Mouse (Mus musculus): ENCODE data around the gene Fam20b.

Fam20b gene

DNA sequence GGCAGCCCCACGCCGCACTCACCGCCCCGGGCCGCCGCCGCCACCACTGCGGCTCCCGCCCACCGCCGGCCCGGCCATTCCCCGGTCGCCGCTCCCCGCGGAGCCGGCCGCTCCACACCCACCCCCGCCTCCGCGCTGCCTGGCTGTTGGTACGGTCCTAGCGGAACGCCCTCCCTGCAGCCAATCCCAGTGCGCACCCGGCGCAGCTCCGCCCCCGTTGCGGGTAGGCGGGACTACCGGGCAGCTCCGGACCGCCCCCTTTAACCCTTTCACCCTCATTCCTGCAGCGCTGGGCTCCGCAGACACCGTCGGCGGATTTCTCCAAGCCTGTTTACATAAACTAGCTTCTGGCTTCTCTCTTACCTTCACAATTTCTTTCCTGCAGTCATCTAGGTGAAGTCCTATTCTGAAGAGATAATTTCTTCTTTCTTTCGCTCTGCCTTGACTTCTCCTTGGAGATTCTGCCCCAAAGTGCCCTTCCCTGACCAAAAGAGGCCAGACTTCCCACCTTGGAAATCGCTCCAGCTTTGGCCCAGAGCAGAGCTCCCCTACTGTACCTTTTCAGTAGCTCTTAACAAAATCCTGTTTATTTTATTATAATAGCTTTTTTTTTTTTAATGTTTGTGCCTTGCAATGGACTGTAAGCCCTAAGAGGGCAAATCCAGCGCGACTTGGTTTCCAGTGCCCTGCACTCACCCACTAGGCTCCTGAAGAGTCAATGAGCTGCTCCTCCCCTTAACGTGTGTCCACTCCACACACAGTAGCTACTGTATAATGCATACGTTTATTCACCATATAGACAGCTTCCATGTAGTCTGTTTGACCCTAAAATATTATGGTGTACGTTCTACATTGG lies at the start of gene Fam20b:
Gene Fam20b, minus strand, starts transcription at position 137 of the 856 bp plus-strand sequence.
- ATAC-seq (ENCODE audit: low TSS enrichment) = peak; percentile 94

DNA sequence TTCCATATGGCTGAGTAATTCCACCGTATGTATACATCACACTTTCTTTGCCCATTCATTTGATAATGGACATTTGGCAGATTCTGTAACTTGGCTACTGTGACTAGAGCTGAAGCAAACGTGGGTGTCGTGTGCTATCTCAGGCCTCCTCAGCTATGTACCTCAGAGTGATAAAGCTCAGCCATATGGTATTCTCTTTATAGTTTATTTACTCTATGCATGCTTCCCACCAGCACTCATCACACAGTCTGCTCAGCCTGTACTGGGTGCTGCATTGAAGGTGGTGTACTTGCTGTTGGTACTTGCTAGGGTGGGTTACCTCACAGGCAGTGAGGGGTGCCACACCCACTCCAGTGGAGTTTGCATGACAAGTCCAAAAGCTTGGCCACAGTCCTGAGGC lies 46.4 kb upstream of the Fam20b start:
- ATAC-seq (ENCODE audit: low TSS enrichment) = peak; percentile 99

DNA sequence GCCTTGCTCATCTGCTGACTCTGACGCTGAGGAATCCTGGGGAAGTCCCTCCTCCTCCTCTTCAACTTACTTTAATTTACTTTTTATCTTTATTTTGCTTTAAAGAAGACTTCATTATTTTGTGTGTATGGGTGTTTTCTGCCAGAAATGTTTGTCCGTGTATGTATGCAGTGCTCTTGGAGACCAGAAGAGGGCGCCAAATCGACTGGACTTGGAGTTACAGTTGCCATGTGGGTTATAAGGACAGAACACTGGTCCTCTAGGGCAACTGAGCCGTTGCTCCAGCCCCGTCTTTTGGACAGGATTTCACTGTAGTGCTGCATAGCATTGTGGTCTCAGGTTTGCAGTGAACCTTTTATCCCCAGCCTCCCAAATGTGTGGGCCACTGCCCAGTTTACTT lies 45.7 kb upstream of the Fam20b start:
- no peak for ATAC-seq (ENCODE audit: low TSS enrichment)

DNA sequence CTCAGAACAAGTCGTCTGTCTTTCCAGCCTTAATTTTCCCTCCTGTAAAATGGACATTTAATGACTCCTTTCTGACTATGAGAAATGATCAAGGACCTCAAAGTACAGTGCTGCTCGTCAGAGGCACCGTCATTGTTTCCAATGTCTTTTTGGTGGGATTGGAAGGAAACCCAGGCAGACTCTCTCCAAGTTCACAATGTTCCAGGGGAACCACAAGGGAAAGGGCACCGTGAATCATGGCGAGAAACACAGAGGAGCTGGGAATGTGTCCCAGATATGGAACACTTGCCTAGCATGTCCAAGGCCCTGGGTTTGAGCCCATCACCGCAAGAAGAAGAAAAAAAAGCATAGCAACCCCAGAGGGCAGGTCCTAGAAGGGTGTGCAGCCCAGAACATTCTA lies 44.4 kb upstream of the Fam20b start:
- no peak for ATAC-seq (ENCODE audit: low TSS enrichment)

DNA sequence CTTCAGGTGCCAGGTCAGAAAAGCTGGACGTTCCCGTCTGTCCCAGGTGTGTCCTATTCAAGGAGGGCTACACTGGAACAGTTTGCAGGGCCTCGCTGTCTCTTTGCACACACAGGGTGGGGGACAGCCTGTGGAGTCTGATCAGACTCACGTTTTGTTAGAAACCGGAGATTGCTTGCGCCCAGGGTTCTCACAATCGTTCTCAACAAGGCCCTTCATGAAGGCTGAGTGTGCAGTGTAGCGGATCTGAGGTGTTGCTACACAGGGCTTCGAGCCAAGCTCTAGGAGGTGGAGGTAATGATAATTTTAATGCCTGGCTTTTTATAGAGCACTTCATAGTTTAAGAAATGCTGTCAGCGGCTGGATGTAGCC lies 42.5 kb upstream of the Fam20b start:
- ATAC-seq (ENCODE audit: low TSS enrichment) = no peak

DNA sequence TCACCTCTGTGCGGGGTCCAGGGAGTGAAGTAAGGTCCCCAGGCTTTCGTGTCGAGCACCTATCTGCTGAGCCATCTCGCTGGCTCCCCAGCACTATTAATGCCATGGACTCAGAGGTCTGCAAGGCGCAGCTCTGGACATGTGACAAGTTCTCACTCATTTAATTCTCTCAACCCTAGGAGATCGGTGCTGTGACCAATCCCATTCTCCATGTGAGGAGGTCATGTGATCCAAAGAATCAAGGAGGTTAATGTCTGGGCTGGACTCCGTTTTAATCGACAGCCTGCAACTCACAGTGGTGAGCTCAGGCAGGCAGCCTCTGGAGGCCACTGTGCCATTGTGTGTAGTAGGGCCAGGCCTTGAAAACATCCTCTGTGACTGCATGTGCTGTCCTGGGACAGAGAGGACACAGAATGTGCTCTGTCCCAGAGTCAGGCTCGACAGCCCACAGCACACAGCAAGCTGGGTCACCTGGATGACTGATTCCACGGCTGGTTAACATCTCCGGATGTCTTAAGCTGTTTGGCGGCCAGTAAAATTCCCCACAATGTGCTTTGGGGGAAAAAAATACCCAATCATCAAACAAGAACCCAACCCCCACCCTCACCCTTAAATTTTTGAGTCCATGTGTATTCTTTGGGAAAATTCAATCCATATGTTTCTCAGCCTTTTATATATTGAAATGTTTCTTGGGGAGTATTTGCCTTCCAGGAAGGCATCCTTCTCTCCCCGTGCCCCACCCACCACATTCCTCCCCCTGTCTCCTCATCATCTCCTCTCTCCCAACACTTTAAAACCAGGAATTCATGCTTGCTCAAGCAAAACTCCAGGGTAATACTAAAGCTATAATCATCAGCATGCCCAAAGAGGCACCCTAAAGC lies 41.9 kb upstream of the Fam20b start:
- ATAC-seq (ENCODE audit: low TSS enrichment) = no peak

DNA sequence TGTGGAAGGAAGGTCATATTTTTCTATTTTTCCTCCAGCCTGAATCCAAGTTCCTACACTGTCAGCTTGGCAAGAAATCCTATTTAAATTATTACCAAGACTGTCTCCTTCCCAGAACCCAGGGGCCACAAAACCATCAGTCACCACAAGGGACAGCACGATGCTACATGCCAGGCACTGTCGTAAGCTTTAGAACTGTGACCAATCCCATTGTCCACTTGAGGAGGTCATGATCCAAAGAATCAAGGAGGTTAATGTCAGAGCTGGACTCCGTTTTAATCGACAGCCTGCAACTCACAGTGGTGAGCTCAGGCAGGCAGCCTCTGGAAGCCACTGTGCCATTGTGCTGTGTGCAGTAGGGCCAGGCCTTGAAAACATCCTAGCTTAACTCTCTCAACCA lies 39.4 kb upstream of the Fam20b start:
- no peak for ATAC-seq (ENCODE audit: low TSS enrichment)

DNA sequence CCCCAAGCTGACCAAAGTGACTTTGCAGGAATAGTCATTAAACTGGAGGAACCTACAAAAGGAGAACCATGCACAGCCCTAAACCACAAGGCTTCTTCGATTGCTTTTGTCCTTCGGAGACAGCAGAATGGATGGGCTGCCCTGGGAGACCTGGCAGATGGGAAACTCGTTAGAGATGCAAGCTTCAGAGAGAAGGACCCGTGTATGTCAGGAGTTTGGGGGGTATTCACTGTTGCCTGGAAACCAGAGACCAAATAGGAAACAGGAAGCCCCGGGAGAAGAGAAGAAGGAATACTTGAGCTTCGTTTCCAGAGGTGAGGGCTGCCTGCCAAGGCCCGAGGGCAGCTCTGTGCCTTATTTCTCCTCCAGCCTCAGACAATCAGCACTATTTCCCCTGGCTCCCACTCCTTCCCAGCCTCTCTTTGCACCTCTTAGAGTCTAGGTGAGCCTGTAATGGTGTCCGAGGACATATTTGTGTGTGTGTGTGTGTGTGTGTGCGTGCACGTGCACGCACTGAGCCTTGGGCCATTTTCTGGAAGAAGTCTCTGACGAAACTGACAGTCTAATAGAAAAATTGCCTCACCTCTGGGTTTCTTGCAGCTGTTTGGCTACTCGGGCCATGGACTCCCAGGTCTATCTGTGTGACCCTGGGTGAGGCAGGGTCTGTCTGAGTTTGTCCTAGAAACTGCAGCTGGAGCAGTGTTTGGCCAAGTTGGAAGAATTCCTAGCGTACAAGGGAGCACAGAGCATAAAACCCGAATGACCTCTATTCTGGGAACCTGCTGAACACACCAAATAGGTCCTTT lies 35.9 kb upstream of the Fam20b start:
- no peak for ATAC-seq (ENCODE audit: low TSS enrichment)

DNA sequence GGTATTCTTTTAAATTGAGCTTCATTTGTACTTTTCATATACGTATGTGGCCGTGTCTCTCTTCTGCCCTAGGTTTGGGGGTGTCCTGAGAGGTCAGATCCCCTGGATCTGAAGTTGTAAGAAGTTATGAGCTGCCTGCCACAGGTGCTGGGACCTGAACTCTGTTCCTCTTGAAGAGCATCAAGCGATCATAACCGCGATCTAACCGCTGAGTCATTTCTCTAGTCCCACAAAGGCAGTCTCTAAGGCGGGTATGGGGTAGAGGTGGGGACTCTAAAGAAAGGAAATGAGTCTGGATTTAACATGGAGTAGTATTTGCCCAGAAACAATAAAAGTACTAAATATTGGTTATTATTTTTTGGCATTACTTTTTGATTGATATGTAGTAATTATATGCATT lies 34.1 kb upstream of the Fam20b start:
- ATAC-seq (ENCODE audit: low TSS enrichment) = no peak

DNA sequence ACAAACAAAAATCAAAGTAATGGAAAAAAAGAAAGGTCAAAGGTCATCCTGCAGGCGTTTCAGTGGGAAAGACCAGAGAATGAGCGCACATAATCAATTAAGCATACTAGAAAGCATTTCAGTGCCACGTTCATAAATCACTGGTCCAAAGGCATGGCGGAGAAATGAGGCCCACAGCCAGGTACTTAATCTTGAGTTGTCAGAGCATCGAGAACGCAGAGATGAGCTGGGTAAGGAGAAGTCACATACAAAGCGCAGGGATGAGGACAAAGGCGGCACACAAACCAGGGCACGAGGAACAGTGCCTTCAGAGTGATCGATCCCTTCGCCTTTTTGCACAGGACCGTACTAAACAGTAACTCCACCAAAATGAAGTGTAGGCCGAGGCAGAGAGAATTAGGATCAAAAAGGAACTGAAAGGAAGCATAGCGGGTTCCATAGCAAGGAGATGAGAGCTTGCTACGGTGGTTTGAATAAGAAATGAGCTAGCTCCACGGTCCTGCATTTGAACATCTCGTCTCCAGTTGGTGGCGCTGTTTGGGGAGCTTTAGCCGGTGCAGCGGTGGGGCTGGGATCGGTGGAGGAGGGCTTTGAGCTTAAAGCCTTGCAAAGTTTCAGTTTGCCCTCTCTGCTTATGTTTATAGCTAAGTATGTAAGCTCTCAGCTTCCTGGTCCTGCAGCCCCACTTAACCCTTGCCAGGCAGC lies 33.3 kb upstream of the Fam20b start:
- ATAC-seq (ENCODE audit: low TSS enrichment) = peak; percentile 94

DNA sequence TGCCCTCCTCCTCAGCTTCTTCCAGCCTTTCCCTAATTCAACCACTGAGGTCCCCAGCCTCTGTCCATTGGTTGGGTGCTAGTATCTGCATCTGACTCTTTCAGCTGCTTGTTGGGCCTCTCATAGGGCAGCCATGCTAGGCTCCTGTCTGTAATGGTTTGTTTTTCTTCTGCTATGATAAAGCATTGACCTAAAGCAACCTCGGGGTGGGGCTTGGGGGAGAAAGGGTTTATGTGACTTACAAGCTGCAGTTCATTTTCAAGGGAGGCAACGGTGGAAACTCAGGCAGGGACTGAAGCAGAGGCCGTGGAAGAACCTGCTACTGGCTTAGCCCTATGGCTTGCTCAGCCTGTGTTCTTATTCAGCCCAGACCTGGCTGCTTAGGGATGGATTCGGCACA lies 31.4 kb upstream of the Fam20b start:
- ATAC-seq (ENCODE audit: low TSS enrichment) = no peak

DNA sequence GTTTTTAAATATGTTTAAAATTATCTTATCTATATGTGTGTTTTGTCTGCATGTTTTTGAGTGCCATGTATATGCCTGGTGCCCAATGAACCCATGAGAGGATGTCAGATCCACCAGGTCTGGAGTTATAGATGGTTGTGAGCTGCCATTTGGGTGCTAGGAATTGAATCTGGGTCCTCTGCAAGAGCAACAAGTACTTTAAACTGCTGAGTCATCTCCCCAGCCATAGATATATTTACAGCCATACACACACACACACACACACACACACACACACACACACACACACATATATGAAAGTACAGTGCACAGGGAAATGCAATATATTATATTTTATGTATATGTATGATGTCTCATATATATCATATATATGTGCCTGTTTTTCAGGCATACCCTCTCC lies 30.2 kb upstream of the Fam20b start:
- no peak for ATAC-seq (ENCODE audit: low TSS enrichment)

DNA sequence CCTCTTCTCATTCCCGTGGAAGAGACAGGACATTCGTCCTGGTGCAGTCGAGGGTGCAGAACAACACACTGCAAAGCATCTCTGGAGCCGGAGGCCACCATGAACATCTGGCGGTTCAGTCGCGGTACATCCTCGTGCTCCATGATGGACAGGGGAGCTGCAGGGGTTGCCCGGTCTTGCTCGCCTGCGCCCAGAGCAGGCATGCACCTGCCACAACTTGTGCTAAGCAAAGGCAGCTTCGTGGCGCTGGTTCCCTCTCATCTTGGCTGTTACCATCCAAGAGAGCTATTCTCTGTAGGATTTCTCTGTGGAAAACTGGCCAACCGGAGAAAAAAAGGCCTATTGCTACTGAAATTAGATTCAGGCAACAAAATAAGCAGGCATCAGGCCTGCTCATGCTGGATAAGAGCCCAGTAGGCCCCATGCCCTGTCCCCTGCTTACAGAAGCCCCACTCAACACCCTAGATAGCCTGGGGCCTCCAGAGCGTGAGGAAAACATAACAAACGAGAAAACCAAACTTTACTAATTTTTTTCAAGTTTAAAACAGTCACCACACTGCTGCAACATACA lies 29.6 kb upstream of the Fam20b start:
- ATAC-seq (ENCODE audit: low TSS enrichment) = no peak

DNA sequence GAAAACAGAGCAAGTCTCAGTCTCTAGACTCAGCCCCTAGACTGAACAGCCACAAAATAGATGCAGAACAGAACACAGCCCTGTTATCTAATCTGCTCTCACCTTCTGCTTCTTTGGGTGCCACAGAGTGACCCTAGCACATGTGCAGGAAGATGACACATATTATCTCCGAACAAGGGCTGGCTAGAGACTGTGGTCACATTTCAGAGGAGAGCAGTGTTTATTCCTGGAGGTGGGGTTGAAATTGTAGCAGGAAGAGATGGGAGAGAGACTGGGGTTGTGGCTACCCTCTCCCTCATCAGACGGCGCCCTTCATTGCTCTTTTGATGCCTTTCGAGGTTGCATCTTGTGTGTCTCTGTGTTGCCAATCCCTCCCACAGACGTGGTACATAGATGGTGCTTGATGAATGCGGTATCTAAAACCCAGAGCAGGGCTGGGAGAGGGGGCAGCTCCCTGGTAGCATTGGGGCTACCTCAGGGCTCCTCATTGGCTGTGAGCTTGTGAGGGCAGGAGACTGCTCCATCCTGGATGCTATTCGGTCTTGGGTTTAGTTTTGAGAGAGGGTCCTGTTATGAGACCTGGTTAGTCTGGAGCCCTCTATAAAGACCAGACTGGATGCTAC lies 26.4 kb upstream of the Fam20b start:
- no peak for ATAC-seq (ENCODE audit: low TSS enrichment)

DNA sequence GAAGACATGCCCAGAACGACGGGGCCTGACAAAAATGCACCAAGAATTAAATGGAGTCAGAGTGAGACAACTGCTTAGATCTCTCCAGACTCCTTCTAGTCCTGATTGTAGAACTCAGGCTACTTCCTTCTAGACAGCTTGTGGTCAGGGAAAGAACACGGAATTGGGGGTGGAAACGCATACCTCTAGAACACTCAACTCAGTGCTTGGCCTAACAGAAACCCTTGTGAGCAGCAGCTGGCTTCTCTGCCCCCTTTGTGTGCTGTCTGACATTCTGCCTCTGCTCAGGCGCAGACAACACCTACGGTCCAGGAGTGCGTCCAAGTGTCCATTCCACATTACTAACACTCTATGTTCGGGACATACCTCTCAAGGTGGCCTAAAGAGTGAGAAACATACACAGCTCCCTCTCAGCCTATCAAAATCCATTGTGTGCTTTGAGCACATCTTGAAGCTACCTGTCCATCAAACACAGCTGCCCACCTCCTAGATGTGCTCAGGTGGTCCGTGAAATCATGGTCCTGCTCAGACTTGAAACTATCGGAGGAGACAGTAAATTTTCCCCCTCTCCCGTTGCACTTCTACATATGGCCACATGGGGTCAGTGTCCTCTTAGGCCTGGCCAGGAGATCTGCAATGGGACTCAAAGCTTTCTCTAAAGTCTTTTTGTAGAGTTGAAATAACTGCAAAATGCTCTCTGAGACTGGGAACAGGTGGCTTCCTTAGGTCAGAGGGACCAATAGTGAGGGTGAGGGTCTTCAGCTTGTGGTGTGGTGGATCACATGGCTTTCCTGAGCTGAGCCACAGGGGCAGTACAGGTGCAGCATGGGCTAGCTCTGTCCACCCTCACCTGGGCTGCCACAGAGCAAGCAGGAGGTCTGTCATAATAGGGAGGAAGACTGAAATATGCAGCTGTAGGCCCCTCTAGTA lies 22.9 kb upstream of the Fam20b start:
- peak; percentile 85 for ATAC-seq (ENCODE audit: low TSS enrichment)

DNA sequence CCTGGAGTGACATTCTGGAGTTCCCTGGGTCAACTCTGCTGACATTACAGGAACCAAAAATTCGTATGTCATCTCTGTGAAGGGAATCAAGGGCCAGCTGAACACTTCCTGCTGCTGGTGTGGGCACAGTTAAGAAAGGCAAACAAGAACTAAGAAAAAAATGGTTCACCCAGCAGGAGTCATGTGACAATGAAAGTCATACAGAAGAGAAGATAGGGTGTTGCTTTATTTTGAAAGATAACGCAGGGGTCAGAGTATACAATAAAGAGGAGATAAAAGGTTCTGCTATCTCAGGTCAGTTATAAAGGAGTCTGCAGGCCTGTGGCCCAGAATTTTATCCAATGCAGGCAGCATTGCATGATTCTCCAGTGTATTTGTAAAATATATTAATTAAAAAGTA lies 16.9 kb upstream of the Fam20b start:
- ATAC-seq (ENCODE audit: low TSS enrichment) = no peak

DNA sequence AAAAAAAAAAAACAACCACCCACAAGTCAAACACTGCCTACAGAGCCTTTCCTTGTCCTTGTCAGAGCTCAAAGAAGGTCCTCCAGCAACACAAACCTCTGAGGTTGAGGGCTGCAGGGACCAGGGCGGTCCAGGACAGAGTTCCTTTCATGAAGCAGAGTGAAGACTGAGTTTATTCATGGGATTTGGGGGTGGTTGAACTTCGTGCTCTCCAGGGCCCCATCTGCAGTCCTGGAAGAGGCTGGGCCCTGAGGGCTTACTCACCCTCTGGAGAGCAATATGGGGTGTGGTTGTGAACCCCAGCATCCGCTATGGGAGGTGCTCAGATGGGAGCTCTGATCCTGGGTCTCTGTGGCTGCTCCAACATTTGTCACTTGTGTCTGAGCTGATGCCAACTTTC lies 15.1 kb upstream of the Fam20b start:
- no peak for ATAC-seq (ENCODE audit: low TSS enrichment)

DNA sequence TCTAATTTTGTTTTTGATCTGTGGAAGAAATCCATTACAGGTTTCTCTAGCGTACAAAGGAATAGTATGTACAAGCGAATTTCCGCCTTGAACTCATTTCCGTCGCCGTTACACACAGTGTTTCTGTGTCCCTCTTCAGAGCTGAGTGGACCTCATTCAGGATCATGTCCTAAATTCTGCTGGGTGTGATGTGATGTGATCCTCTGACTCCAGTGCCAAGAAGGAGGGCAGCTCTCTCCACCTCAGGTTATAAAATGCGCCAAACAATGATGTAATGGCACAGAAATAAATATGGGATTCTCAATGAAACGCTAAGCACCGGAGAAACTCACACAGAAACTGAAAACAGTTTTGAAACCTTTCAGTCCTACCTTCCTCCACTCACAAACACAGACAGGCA lies 14.7 kb upstream of the Fam20b start:
- ATAC-seq (ENCODE audit: low TSS enrichment) = no peak

DNA sequence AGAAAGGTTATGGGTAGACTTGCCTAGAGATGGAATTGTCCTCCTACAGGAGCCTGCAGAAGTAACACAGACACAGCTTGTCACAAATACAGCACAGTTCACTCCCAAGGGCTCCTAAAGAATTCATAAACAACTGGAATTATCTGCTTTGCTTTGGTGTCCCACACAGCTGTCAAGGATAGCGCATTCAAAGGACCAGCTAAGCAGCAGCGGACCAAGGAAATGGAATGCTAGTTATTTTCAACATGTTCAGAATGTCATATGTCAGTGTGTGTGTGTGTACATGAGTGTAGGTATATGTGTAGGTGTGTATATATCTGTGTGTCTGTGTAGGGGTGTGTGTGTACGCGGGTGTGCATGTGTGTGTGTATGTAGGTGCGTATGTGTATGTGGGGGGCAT lies 14.1 kb upstream of the Fam20b start:
- ATAC-seq (ENCODE audit: low TSS enrichment) = no peak

DNA sequence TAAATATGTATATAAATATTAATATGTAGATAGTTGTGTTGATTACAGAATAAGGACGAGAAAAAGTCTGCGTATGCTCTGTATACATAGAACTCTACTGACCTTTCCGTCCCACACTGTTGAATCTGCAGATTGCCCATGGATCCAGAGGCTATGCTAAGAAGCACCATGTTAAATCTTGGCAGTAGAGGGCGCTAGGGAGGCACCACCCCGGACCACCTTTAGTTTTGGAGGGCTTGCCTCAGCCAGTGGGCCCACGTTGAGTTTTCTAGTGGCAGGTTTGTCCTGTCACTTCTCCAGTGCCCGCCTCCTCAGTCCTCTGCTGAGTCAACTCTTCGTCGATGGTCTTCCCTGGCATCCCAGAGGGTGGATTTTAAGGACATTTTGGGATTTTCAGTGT lies 11.9 kb upstream of the Fam20b start:
- ATAC-seq (ENCODE audit: low TSS enrichment) = no peak

Measured in frontal cortex, adult (tissue).